Mouse (Mus musculus) MEL (cell line): ENCODE measurements around the gene Cdh4. TPM values are rescaled to one million over a fixed set of nuclear protein-coding genes. Genes with fewer than 3 reads are reported as not detected.

Experiments
- DNase-seq: peaks from one replicate; pipeline ENCODE4 v3.0.0; 2011; ENCODE audit warnings: low read depth, low spot score
- H3K27ac ChIP-seq: 2 replicates; pipeline ENCODE4 v1.5.1; 2012; ENCODE audit warnings: low read depth, mild to moderate bottlenecking, control low read depth, low read length, moderate library complexity; ENCODE audit not compliant: control insufficient read depth
- H3K27me3 ChIP-seq, 2 experiments: fragments of 150-350 bp in 1 of 2; sonication (generic) in 1 of 2; 2 replicates each; pipeline ENCODE4 v1.6.1; 2012; ENCODE audit warnings: low read length in 2 of 2, mild to moderate bottlenecking in 2 of 2, improper control_type of control experiment in 1 of 2, moderate library complexity in 1 of 2; ENCODE audit not compliant: insufficient read depth in 2 of 2, control insufficient read depth in 1 of 2
- H3K36me3 ChIP-seq, 2 experiments: 2 replicates each; pipeline ENCODE4 v1.6.1; 2012 to 2014; ENCODE audit warnings: low read length in 2 of 2, improper control_type of control experiment in 1 of 2, inconsistent platforms in 1 of 2, mild to moderate bottlenecking in 1 of 2; ENCODE audit not compliant: insufficient read depth in 2 of 2, control insufficient read depth in 1 of 2
- H3K4me1 ChIP-seq, 2 experiments: fragments of 150-350 bp in 1 of 2; sonication (generic) in 1 of 2; 2 replicates each; pipeline ENCODE4 v1.6.1; 2012; ENCODE audit warnings: low read length in 2 of 2, improper control_type of control experiment in 1 of 2, mild to moderate bottlenecking in 1 of 2; ENCODE audit not compliant: insufficient read depth in 2 of 2, control insufficient read depth in 1 of 2
- H3K4me3 ChIP-seq, 2 experiments: fragments of 150-350 bp in 1 of 2; sonication (generic) in 1 of 2; 2 replicates each; pipeline ENCODE4 v1.5.1; 2012; ENCODE audit warnings: low read depth in 2 of 2, low read length in 2 of 2, mild to moderate bottlenecking in 2 of 2, moderate library complexity in 2 of 2, control low read depth in 1 of 2, improper control_type of control experiment in 1 of 2; ENCODE audit not compliant: control insufficient read depth in 1 of 2, insufficient read depth in 1 of 2
- H3K79me2 ChIP-seq: 2 replicates; pipeline ENCODE4 v1.6.1; 2012; ENCODE audit warnings: mild to moderate bottlenecking, low read length, moderate library complexity; ENCODE audit not compliant: control insufficient read depth, poor library complexity, insufficient read depth
- H3K9ac ChIP-seq: 2 replicates; pipeline ENCODE4 v1.6.1; 2012; ENCODE audit warnings: low read depth, mild to moderate bottlenecking, control low read depth, low read length, moderate library complexity; ENCODE audit not compliant: control insufficient read depth, poor library complexity, severe bottlenecking
- H3K9me3 ChIP-seq: fragments of 150-350 bp; sonication (generic); replicated peaks from 2 replicates; pipeline ENCODE4 v1.6.1; 2012; ENCODE audit warnings: mild to moderate bottlenecking, low read length, improper control_type of control experiment, moderate library complexity; ENCODE audit not compliant: insufficient read depth
- BHLHE40 ChIP-seq: IDR thresholded peaks from 2 replicates; pipeline ENCODE4 v1.6.1; 2012; ENCODE audit warnings: low read depth, mild to moderate bottlenecking, inconsistent platforms, low read length, improper control_type of control experiment, borderline replicate concordance
- CHD2 ChIP-seq: IDR thresholded peaks from 2 replicates; pipeline ENCODE4 v1.6.1; 2011; ENCODE audit warnings: low read length, improper control_type of control experiment
- CTCF ChIP-seq, 3 experiments: IDR thresholded peaks in 2 of 3; conservative IDR thresholded peaks in 1 of 3; 2 replicates each; pipeline ENCODE4 v1.5.1; 2011 to 2012; ENCODE audit warnings: low read length in 3 of 3, low read depth in 2 of 3, mild to moderate bottlenecking in 2 of 3, improper control_type of control experiment in 1 of 3, inconsistent platforms in 1 of 3, mixed read lengths in 1 of 3, moderate library complexity in 1 of 3; ENCODE audit not compliant: control insufficient read depth in 1 of 3, insufficient read depth in 1 of 3, poor library complexity in 1 of 3, severe bottlenecking in 1 of 3
- ETS1 ChIP-seq: IDR thresholded peaks from 2 replicates; pipeline ENCODE4 v1.6.1; 2012; ENCODE audit warnings: low read depth, mild to moderate bottlenecking, inconsistent platforms, low read length, improper control_type of control experiment, moderate library complexity
- HCFC1 ChIP-seq: IDR thresholded peaks from 2 replicates; pipeline ENCODE4 v1.6.1; 2012; ENCODE audit warnings: low read depth, mild to moderate bottlenecking, inconsistent platforms, low read length, improper control_type of control experiment, moderate library complexity
- MAX ChIP-seq: IDR thresholded peaks from 2 replicates; pipeline ENCODE4 v1.6.1; 2011; ENCODE audit warnings: low read length, improper control_type of control experiment
- MAZ ChIP-seq: IDR thresholded peaks from 2 replicates; pipeline ENCODE4 v1.6.1; 2012; ENCODE audit warnings: low read depth, mild to moderate bottlenecking, inconsistent platforms, low read length, improper control_type of control experiment
- MEF2A ChIP-seq: IDR thresholded peaks from 2 replicates; pipeline ENCODE4 v1.6.1; 2014; ENCODE audit warnings: low read depth, mild to moderate bottlenecking, inconsistent platforms, low read length, improper control_type of control experiment; ENCODE audit not compliant: poor library complexity, insufficient replicate concordance, severe bottlenecking; ENCODE audit errors: extremely low read depth
- MXI1 ChIP-seq: IDR thresholded peaks from 2 replicates; pipeline ENCODE4 v1.6.1; 2011; ENCODE audit warnings: mild to moderate bottlenecking, low read depth, low read length, improper control_type of control experiment
- MYB ChIP-seq: IDR thresholded peaks from 2 replicates; pipeline ENCODE4 v1.6.1; 2011; ENCODE audit warnings: mild to moderate bottlenecking, low read depth, low read length, improper control_type of control experiment
- NRF1 ChIP-seq: IDR thresholded peaks from 2 replicates; pipeline ENCODE4 v1.6.1; 2014; ENCODE audit warnings: low read depth, mild to moderate bottlenecking, inconsistent platforms, low read length, improper control_type of control experiment, moderate library complexity; ENCODE audit not compliant: poor library complexity, insufficient read depth, severe bottlenecking
- RCOR1 ChIP-seq: IDR thresholded peaks from 2 replicates; pipeline ENCODE4 v1.6.1; 2012; ENCODE audit warnings: low read depth, mild to moderate bottlenecking, inconsistent platforms, low read length, improper control_type of control experiment
- SIN3A ChIP-seq: IDR thresholded peaks from 2 replicates; pipeline ENCODE4 v1.6.1; 2012; ENCODE audit warnings: low read length, improper control_type of control experiment, inconsistent platforms
- TBP ChIP-seq: IDR thresholded peaks from 2 replicates; pipeline ENCODE4 v1.8.0; 2011; ENCODE audit warnings: low read depth, low read length, improper control_type of control experiment
- USF1 ChIP-seq: IDR thresholded peaks from 2 replicates; pipeline ENCODE4 v1.6.1; 2014; ENCODE audit warnings: low read depth, mild to moderate bottlenecking, inconsistent platforms, low read length, improper control_type of control experiment, moderate library complexity
- USF2 ChIP-seq, 2 experiments: IDR thresholded peaks; 2 replicates each; pipeline ENCODE4 v1.6.1; 2011 to 2012; ENCODE audit warnings: improper control_type of control experiment in 2 of 2, low read length in 2 of 2, borderline replicate concordance in 1 of 2, inconsistent platforms in 1 of 2, low read depth in 1 of 2, mild to moderate bottlenecking in 1 of 2; ENCODE audit not compliant: insufficient read depth in 1 of 2
- ZC3H11A ChIP-seq: IDR thresholded peaks from 2 replicates; pipeline ENCODE4 v1.6.1; 2012; ENCODE audit warnings: low read depth, mild to moderate bottlenecking, inconsistent platforms, low read length, improper control_type of control experiment
- ZMIZ1 ChIP-seq: IDR thresholded peaks from 2 replicates; pipeline ENCODE4 v1.6.1; 2012; ENCODE audit warnings: low read depth, mild to moderate bottlenecking, inconsistent platforms, low read length, improper control_type of control experiment, moderate library complexity
- ZNF384 ChIP-seq: IDR thresholded peaks from 2 replicates; pipeline ENCODE4 v1.6.1; 2012; ENCODE audit warnings: low read depth, mild to moderate bottlenecking, inconsistent platforms, low read length, improper control_type of control experiment
- polyA plus RNA-seq, 2 experiments: library from polyadenylated mRNA; stranded (reverse) in 1 of 2; unstranded in 1 of 2; fragments of >175 nt in 1 of 2; fragments of >200 nt in 1 of 2; gene quantifications; 2 replicates each; pipeline versions ENCODE4 v1.2.1 to v1.2.4; 2012; ENCODE audit warnings: low replicate concordance in 2 of 2, low read depth in 1 of 2; ENCODE audit not compliant: insufficient read length in 2 of 2, insufficient read depth in 1 of 2, missing spikeins in 1 of 2
- total RNA-seq: library from RNA; depleted of rRNA; stranded (reverse); fragments of 300-350 nt; gene quantifications from 2 replicates; pipeline ENCODE4 v1.2.3, GENCODE M21; 2012

Gene Cdh4
- total and polyA plus RNA-seq, 3 experiments = not detected

DNA sequence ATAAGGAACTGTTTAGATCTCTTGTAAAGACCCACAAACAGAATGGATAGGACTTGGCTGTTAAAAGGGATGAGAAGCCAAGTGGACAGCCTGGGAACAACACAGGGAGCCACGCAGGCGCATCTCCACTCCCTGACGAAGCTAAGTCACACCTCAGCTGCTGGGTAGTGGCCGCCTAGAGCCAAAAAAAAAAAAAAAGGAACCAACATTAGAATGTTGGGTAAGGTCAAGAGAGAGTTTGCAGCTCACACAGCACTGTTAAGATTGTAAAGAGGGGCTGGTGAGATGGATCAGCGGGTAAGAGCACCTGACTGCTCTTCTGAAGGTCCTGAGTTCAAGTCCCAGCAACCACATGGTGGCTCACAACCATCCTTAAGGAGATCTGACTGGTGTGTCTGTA lies 506.6 kb downstream of the Cdh4 start:
- no peak overlapping the region for H3K9ac ChIP-seq
- no peak overlapping the region for H3K27ac ChIP-seq
- no peak for TF ChIP-seq ZMIZ1
- no peak for TF ChIP-seq MXI1
- no peak for TF ChIP-seq CTCF (IDR thresholded peaks at IDR 0.05 in 2 of 3, conservative IDR thresholded peaks at IDR 0.05 in 1 of 3; ENCODE audit: control insufficient read depth in 1 of 3, insufficient read depth in 1 of 3, low read depth in 2 of 3, low read length in 3 of 3, poor library complexity in 1 of 3, severe bottlenecking in 1 of 3)
- TF ChIP-seq SIN3A = no peak
- TF ChIP-seq ZC3H11A = no peak
- no peak for TF ChIP-seq MEF2A
- no peak for TF ChIP-seq BHLHE40
- TF ChIP-seq MAX = no peak
- TF ChIP-seq HCFC1 = no peak
- no peak for TF ChIP-seq USF2 (IDR thresholded peaks at IDR 0.05; ENCODE audit: borderline replicate concordance in 1 of 2, insufficient read depth in 1 of 2, low read depth in 1 of 2, low read length in 2 of 2)
- no peak for TF ChIP-seq USF1
- no peak for TF ChIP-seq ETS1
- TF ChIP-seq ZNF384 = peak; percentile 84
- TF ChIP-seq CHD2 = no peak
- TF ChIP-seq MYB = no peak
- 0 out of 2 replicates have a peak, but pooled peaks have one; percentile 22 for TF ChIP-seq NRF1
- TF ChIP-seq RCOR1 = no peak
- TF ChIP-seq TBP = peak; percentile 78
- no peak for TF ChIP-seq MAZ
- TF ChIP-seq, all 39 proteins: peak for 3
- peaks cover 17 to 36% of the 10 kb centered on the region in 2 experiments for H3K4me1 ChIP-seq
- peaks cover 77% of the 10 kb centered on the region for H3K79me2 ChIP-seq
- no peaks in the 10 kb centered on the region for H3K27me3 ChIP-seq
- H3K4me3 ChIP-seq = no peak overlapping the region
- H3K36me3 ChIP-seq = peaks cover 0 to 29% of the 10 kb centered on the region in 2 experiments; a peak in 2 of 4 replicates
- DNase-seq = peak; percentile 45
- H3K9me3 ChIP-seq = no peaks in the 10 kb centered on the region
